ENCODE assay signal across 28 mouse cellular contexts in the genomic region with DNA sequence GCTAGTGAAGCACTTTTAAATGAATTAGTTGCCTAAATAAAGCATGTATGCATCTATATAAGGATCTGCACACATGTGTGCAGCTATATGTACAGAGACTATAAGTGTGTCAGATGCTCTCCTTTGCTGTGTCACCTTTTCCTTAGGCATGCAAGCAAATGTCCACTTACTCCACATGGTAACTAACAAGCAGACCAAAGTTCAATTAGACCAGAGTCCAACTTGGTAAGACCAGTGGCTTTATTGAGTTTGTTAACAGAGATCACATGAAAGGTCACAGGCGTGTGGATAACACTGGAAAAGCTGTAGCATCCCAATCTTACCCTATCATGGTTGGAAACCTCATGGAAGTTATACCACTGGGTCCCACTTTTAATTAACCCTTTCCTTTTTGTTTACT.
"Had no signal": no experiment of that assay in that cellular context is flagged by ENCODE, and none has a peak within 500 bp of the region (broad histone marks: within the 10 kb centered on the region; RNA-seq: fewer than 3 reads in every experiment).

No protein-coding gene starts in this region.

- H3K4me1 ChIP-seq: embryonic facial prominence, embryonic 10.5 days; embryonic facial prominence, embryonic 12.5 days; embryonic facial prominence, embryonic 13.5 days; embryonic facial prominence, embryonic 15.5 days; forebrain, embryonic 10.5 days; forebrain, embryonic 12.5 days; forebrain, embryonic 13.5 days; forebrain, embryonic 15.5 days had no signal

- ATAC-seq: forebrain, embryonic 13.5 days; forebrain, embryonic 14.5 days; forebrain, embryonic 15.5 days; forebrain, embryonic 16.5 days; forebrain, postnatal 0 days had no signal

- H3K9ac ChIP-seq: embryonic facial prominence, embryonic 12.5 days; embryonic facial prominence, embryonic 13.5 days; embryonic facial prominence, embryonic 15.5 days; forebrain, embryonic 12.5 days; forebrain, embryonic 13.5 days; forebrain, embryonic 15.5 days; forebrain, postnatal 0 days had no signal

- H3K4me2 ChIP-seq: embryonic facial prominence, embryonic 12.5 days; embryonic facial prominence, embryonic 13.5 days; embryonic facial prominence, embryonic 15.5 days; forebrain, embryonic 12.5 days; forebrain, embryonic 13.5 days; forebrain, embryonic 15.5 days had no signal

- H3K27ac ChIP-seq: embryonic facial prominence, embryonic 10.5 days; embryonic facial prominence, embryonic 12.5 days; embryonic facial prominence, embryonic 13.5 days; embryonic facial prominence, embryonic 15.5 days; forebrain, embryonic 10.5 days; forebrain, embryonic 12.5 days; forebrain, embryonic 13.5 days; forebrain, embryonic 15.5 days; gastrocnemius, adult 2 months had no signal

- H3K36me3 ChIP-seq: embryonic facial prominence, embryonic 10.5 days; embryonic facial prominence, embryonic 12.5 days; embryonic facial prominence, embryonic 13.5 days; embryonic facial prominence, embryonic 15.5 days; forebrain, embryonic 10.5 days; forebrain, embryonic 12.5 days; forebrain, embryonic 15.5 days had no signal

- DNase-seq: cerebellum, adult 18-20 months; cerebellum, adult 2 months; cerebellum, adult 8-10 months; cerebellum, adult 9-10 months; cerebellum, adult 9-11 months; cerebellum, postnatal 10 days; cerebellum, postnatal 14 days; cerebellum, postnatal 25 days; cerebellum, postnatal 36 days; embryo, embryonic 11 days; forebrain, postnatal 0 days; gastrocnemius, adult 2 months; gastrocnemius, postnatal 10 days; gastrocnemius, postnatal 14 days; gastrocnemius, postnatal 25 days; gastrocnemius, postnatal 36 days; heart, adult 11 months had no signal

- H3K4me3 ChIP-seq: embryonic facial prominence, embryonic 10.5 days; embryonic facial prominence, embryonic 12.5 days; embryonic facial prominence, embryonic 13.5 days; embryonic facial prominence, embryonic 15.5 days; erythroblast, embryonic 14.5 days; forebrain, embryonic 10.5 days; forebrain, embryonic 12.5 days; forebrain, embryonic 13.5 days; forebrain, embryonic 15.5 days; gastrocnemius, adult 2 months had no signal

- H3K9me3 ChIP-seq: embryonic facial prominence, embryonic 10.5 days; embryonic facial prominence, embryonic 12.5 days; embryonic facial prominence, embryonic 13.5 days; embryonic facial prominence, embryonic 15.5 days; forebrain, embryonic 10.5 days; forebrain, embryonic 12.5 days; forebrain, embryonic 13.5 days; forebrain, embryonic 15.5 days had no signal

- H3K27me3 ChIP-seq: embryonic facial prominence, embryonic 12.5 days; embryonic facial prominence, embryonic 13.5 days; embryonic facial prominence, embryonic 15.5 days; forebrain, embryonic 15.5 days had no signal
